Mouse (Mus musculus): ENCODE results near the gene Pomgnt1.

GRCm38 (mm10) chr4:116169353-116169672, 45.7 kb downstream of the Pomgnt1 start:
- no peak for TF ChIP-seq POLR2A (IDR thresholded peaks at IDR 0.05; ENCODE audit: insufficient read depth, low read length)
- TF ChIP-seq CTCF (IDR thresholded peaks at IDR 0.05; ENCODE audit: low read depth, low read length): no peak
